Mouse (Mus musculus) heart, adult 2 months (tissue): ENCODE data around the gene Fads2. TPM values are rescaled to one million over a fixed set of nuclear protein-coding genes. Genes with fewer than 3 reads are reported as not detected.

Experiments used
- DNase-seq, 2 experiments: peaks; one replicate each; pipeline ENCODE4 v3.0.0; 2021
- H3K27ac ChIP-seq: fragments of 200-600 bp; 2 replicates; pipeline ENCODE4 v1.8.1; 2022
- H3K27me3 ChIP-seq: fragments of 200-500 bp; 2 replicates; pipeline ENCODE4 v1.6.1; 2012; ENCODE audit warnings: mild to moderate bottlenecking, low read length, inconsistent platforms, mixed read lengths; ENCODE audit not compliant: control insufficient read depth, insufficient read depth
- H3K36me3 ChIP-seq: fragments of 200-500 bp; 2 replicates; pipeline ENCODE4 v1.6.1; 2012; ENCODE audit warnings: low read length, inconsistent platforms; ENCODE audit not compliant: control insufficient read depth, insufficient read depth
- H3K4me1 ChIP-seq: fragments of 200-500 bp; 2 replicates; pipeline ENCODE4 v1.6.1; 2011; ENCODE audit warnings: low read length; ENCODE audit not compliant: control insufficient read depth, insufficient read depth
- H3K4me3 ChIP-seq: fragments of 200-600 bp; 2 replicates; pipeline ENCODE4 v1.8.1; 2022
- H3K79me2 ChIP-seq: fragments of 200-500 bp; replicated peaks from 2 replicates; pipeline ENCODE4 v1.6.1; 2012; ENCODE audit warnings: mild to moderate bottlenecking, inconsistent platforms, low read length, moderate library complexity, mixed read lengths; ENCODE audit not compliant: control insufficient read depth, insufficient read depth
- H3K9ac ChIP-seq: fragments of 200-500 bp; 2 replicates; pipeline ENCODE4 v1.6.1; 2012; ENCODE audit warnings: low read depth, mild to moderate bottlenecking, control low read depth, inconsistent platforms, low read length, mixed read lengths
- CTCF ChIP-seq: fragments of 200-600 bp; IDR thresholded peaks from 2 replicates; pipeline ENCODE4 v1.8.1; 2022; ENCODE audit warnings: antibody characterized with exemption, mild to moderate bottlenecking, moderate library complexity
- EP300 ChIP-seq: fragments of 200-500 bp; IDR thresholded peaks from 2 replicates; pipeline ENCODE4 v1.6.1; 2011; ENCODE audit warnings: low read depth, low read length, control low read depth; ENCODE audit not compliant: insufficient read depth
- POLR2A ChIP-seq: fragments of 200-500 bp; IDR thresholded peaks from 2 replicates; pipeline ENCODE4 v1.6.1; 2011; ENCODE audit warnings: mild to moderate bottlenecking, low read depth, low read length, control low read depth; ENCODE audit not compliant: insufficient read depth
- WGBS: fragments of 180-500 bp; shearing (Covaris S2); methylation state at CpG from one replicate; pipeline ENCODE4 v1.1.7; 2018; 5-methylcytosine and 5-hydroxymethylcytosine counted together
- intact Hi-C: fragments of 180-260 bp; cut with DNase I; formaldehyde crosslinking; loops from one replicate; pipeline ENCODE4 v1.15.1; 2025
- polyA plus RNA-seq: library from polyadenylated mRNA; depleted of rRNA; stranded (reverse); fragments of >200 nt; gene quantifications from 2 replicates; pipeline ENCODE4 v1.2.3, GENCODE M21; 2012
- total RNA-seq, 2 experiments: library from RNA; stranded (reverse); gene quantifications; 2 replicates each; pipeline ENCODE4 v1.2.3; 2021

Gene Fads2
- total and polyA plus RNA-seq, 3 experiments: 5.3 to 13.3 (median 6.3) TPM

GRCm38 (mm10) chr19:10096371-10096876 is 5.1 kb downstream of the Fads2 start:
- no peak for DNase-seq
- H3K27me3 ChIP-seq: no peaks in the 10 kb centered on the region
- 91% methylated on average over 2 of the region's 2 CpGs for WGBS
- H3K36me3 ChIP-seq: no peaks in the 10 kb centered on the region
- H3K79me2 ChIP-seq: no peaks in the 10 kb centered on the region
- no peaks in the 10 kb centered on the region; the same call in 1 of the 2 replicates for H3K4me1 ChIP-seq
- H3K9ac ChIP-seq: no peak overlapping the region
- no peak overlapping the region for H3K27ac ChIP-seq
- no peak overlapping the region for H3K4me3 ChIP-seq
- intact Hi-C loops: no loop called here
- TF ChIP-seq POLR2A: no peak
- TF ChIP-seq CTCF: no peak
- no peak for TF ChIP-seq EP300

- Histone ChIP-seq H3K9ac (no peak overlapping the region), H3K4me1 (no peaks in the 10 kb centered on the region), H3K4me3 (no peak overlapping the region), H3K27me3 (no peaks in the 10 kb centered on the region), H3K27ac (no peak overlapping the region), H3K36me3 (no peaks in the 10 kb centered on the region), H3K79me2 (no peaks in the 10 kb centered on the region)
- no peak for TF ChIP-seq CTCF
- no peak for TF ChIP-seq POLR2A
- TF ChIP-seq EP300: no peak
- DNase-seq: no peak
- intact Hi-C loops: no loop called here
- WGBS: 72% methylated on average over 4 of the region's 4 CpGs
Observed at GRCm38 (mm10) chr19:10094695-10095094, 6.9 kb downstream of the Fads2 start.

GRCm38 (mm10) chr19:10093829-10094228 is 7.7 kb downstream of the Fads2 start:
- no peaks in the 10 kb centered on the region for H3K36me3 ChIP-seq
- 92% methylated on average over 4 of the region's 4 CpGs for WGBS
- H3K79me2 ChIP-seq: no peaks in the 10 kb centered on the region

GRCm38 (mm10) chr19:10086976-10087375 is 14.6 kb downstream of the Fads2 start:
- TF ChIP-seq POLR2A (no peak), EP300 (no peak), CTCF (no peak)
- no peaks in the 10 kb centered on the region for H3K36me3 ChIP-seq
- 83% methylated on average over 4 of the region's 4 CpGs for WGBS
- no peak overlapping the region for H3K4me3 ChIP-seq
- H3K79me2 ChIP-seq: no peaks in the 10 kb centered on the region
- H3K27me3 ChIP-seq: no peaks in the 10 kb centered on the region
- no peak for DNase-seq
- H3K9ac ChIP-seq: no peak overlapping the region
- intact Hi-C loops: no loop called here
- no peak overlapping the region for H3K27ac ChIP-seq
- H3K4me1 ChIP-seq: 0 out of 2 replicates have a peak, but pooled peaks cover 4% of the 10 kb centered on the region

More at GRCm38 (mm10) chr19:10093829-10094228, 7.7 kb downstream of the Fads2 start:
- no peak for DNase-seq
- H3K27me3 ChIP-seq: no peaks in the 10 kb centered on the region
- no peak overlapping the region for H3K27ac ChIP-seq
- H3K4me1 ChIP-seq: no peaks in the 10 kb centered on the region
- no peak overlapping the region for H3K4me3 ChIP-seq
- intact Hi-C loops: no loop called here
- no peak overlapping the region for H3K9ac ChIP-seq
- no peak for TF ChIP-seq CTCF
- TF ChIP-seq EP300: no peak
- TF ChIP-seq POLR2A: no peak

GRCm38 (mm10) chr19:10085454-10085853 is 16.1 kb downstream of the Fads2 start:
- DNase-seq: peak in 1 of 2 experiments; percentile 28
- H3K27ac ChIP-seq: no peak overlapping the region
- no peaks in the 10 kb centered on the region for H3K36me3 ChIP-seq
- H3K79me2 ChIP-seq: no peaks in the 10 kb centered on the region
- intact Hi-C loops: no loop called here
- WGBS: 73% methylated on average over 9 of the region's 9 CpGs
- no peak overlapping the region for H3K4me3 ChIP-seq
- no peaks in the 10 kb centered on the region for H3K27me3 ChIP-seq
- 0 out of 2 replicates have a peak, but pooled peaks cover 4% of the 10 kb centered on the region for H3K4me1 ChIP-seq
- TF ChIP-seq CTCF (no peak), EP300 (no peak), POLR2A (no peak)
- H3K9ac ChIP-seq: no peak overlapping the region

GRCm38 (mm10) chr19:10082105-10082504 is 19.4 kb downstream of the Fads2 start:
- TF ChIP-seq EP300: 0 out of 2 replicates have a peak, but pooled peaks have one; percentile 29
- no peak for TF ChIP-seq POLR2A
- intact Hi-C loops: no loop called here
- H3K9ac ChIP-seq: no peak overlapping the region
- H3K27ac ChIP-seq: peak overlapping the region; percentile 49
- 0 out of 2 replicates have a peak, but pooled peaks cover 4% of the 10 kb centered on the region for H3K4me1 ChIP-seq
- H3K4me3 ChIP-seq: no peak overlapping the region
- H3K27me3 ChIP-seq: no peaks in the 10 kb centered on the region
- 30% methylated on average over 3 of the region's 3 CpGs for WGBS
- H3K36me3 ChIP-seq: no peaks in the 10 kb centered on the region
- no peak for DNase-seq
- no peaks in the 10 kb centered on the region for H3K79me2 ChIP-seq
